Mouse (Mus musculus): Measurements from ENCODE around the gene Car10. TPM values are rescaled to one million over a fixed set of nuclear protein-coding genes. Genes with fewer than 3 reads are reported as not detected.

Car10 gene
- polyA plus RNA-seq, 1 experiment from 2014 or later: 60.5 TPM

- H3K27me3 ChIP-seq (replicated peaks; ENCODE audit: control insufficient read depth, insufficient read depth, low read length): no peaks in the 10 kb centered on the region
- H3K9ac ChIP-seq (ENCODE audit: low read depth, low read length): no peak overlapping the region
- H3K27ac ChIP-seq (ENCODE audit: low read depth, low read length): no peak overlapping the region
- no peak overlapping the region for H3K4me2 ChIP-seq (ENCODE audit: low read length)
- WGBS: 88% methylated on average over 11 of the region's 11 CpGs
- no peaks in the 10 kb centered on the region for H3K36me3 ChIP-seq (ENCODE audit: control insufficient read depth, insufficient read depth, low read length)
- no peaks in the 10 kb centered on the region for H3K4me1 ChIP-seq (ENCODE audit: control insufficient read depth, insufficient read depth, low read depth, low read length)
- no peak overlapping the region for H3K4me3 ChIP-seq (ENCODE audit: low read length)
- ATAC-seq: no peak
- H3K9me3 ChIP-seq (ENCODE audit: control insufficient read depth, low read length): no peaks in the 10 kb centered on the region
These were observed 392.5 kb downstream of the Car10 start for GRCm38 (mm10) chr11:93490211-93490820.

GRCm38 (mm10) chr11:93497896-93498295 lies 400.1 kb downstream of the Car10 start:
- ATAC-seq: no peak
- Histone ChIP-seq H3K4me1 (ENCODE audit: control insufficient read depth, insufficient read depth, low read depth, low read length) (no peaks in the 10 kb centered on the region), H3K27me3 (replicated peaks; ENCODE audit: control insufficient read depth, insufficient read depth, low read length) (no peaks in the 10 kb centered on the region), H3K9me3 (ENCODE audit: control insufficient read depth, low read length) (no peaks in the 10 kb centered on the region), H3K9ac (ENCODE audit: low read depth, low read length) (no peak overlapping the region), H3K27ac (ENCODE audit: low read depth, low read length) (no peak overlapping the region), H3K36me3 (ENCODE audit: control insufficient read depth, insufficient read depth, low read length) (no peaks in the 10 kb centered on the region), H3K4me3 (ENCODE audit: low read length) (no peak overlapping the region), H3K4me2 (ENCODE audit: low read length) (no peak overlapping the region)
- 59% methylated on average over 6 of the region's 6 CpGs for WGBS

GRCm38 (mm10) chr11:93500442-93500841 lies 402.6 kb downstream of the Car10 start:
- H3K27ac ChIP-seq (ENCODE audit: low read depth, low read length): no peak overlapping the region
- ATAC-seq: 0 out of 2 replicates have a peak, but pooled peaks have one; percentile 17

GRCm38 (mm10) chr11:93501671-93502070 lies 403.8 kb downstream of the Car10 start:
- ATAC-seq: no peak
- H3K9me3 ChIP-seq (ENCODE audit: control insufficient read depth, low read length): no peaks in the 10 kb centered on the region
- H3K9ac ChIP-seq (ENCODE audit: low read depth, low read length): no peak overlapping the region
- no peak overlapping the region for H3K27ac ChIP-seq (ENCODE audit: low read depth, low read length)
- no peaks in the 10 kb centered on the region for H3K36me3 ChIP-seq (ENCODE audit: control insufficient read depth, insufficient read depth, low read length)
- H3K27me3 ChIP-seq (replicated peaks; ENCODE audit: control insufficient read depth, insufficient read depth, low read length): no peaks in the 10 kb centered on the region
- H3K4me1 ChIP-seq (ENCODE audit: control insufficient read depth, insufficient read depth, low read depth, low read length): no peaks in the 10 kb centered on the region
- H3K4me3 ChIP-seq (ENCODE audit: low read length): no peak overlapping the region
- no peak overlapping the region for H3K4me2 ChIP-seq (ENCODE audit: low read length)
- 74% methylated on average over 5 of the region's 5 CpGs for WGBS

More at GRCm38 (mm10) chr11:93500442-93500841, 402.6 kb downstream of the Car10 start:
- Histone ChIP-seq H3K9ac (ENCODE audit: low read depth, low read length) (no peak overlapping the region), H3K4me1 (ENCODE audit: control insufficient read depth, insufficient read depth, low read depth, low read length) (no peaks in the 10 kb centered on the region), H3K4me3 (ENCODE audit: low read length) (no peak overlapping the region), H3K36me3 (ENCODE audit: control insufficient read depth, insufficient read depth, low read length) (no peaks in the 10 kb centered on the region), H3K9me3 (ENCODE audit: control insufficient read depth, low read length) (no peaks in the 10 kb centered on the region), H3K4me2 (ENCODE audit: low read length) (no peak overlapping the region), H3K27me3 (replicated peaks; ENCODE audit: control insufficient read depth, insufficient read depth, low read length) (no peaks in the 10 kb centered on the region)
- WGBS: 20% methylated on average over 4 of the region's 4 CpGs

GRCm38 (mm10) chr11:93502864-93503263 lies 405.0 kb downstream of the Car10 start:
- no peak overlapping the region for H3K27ac ChIP-seq (ENCODE audit: low read depth, low read length)
- 80% methylated on average over 3 of the region's 3 CpGs for WGBS
- H3K9me3 ChIP-seq (ENCODE audit: control insufficient read depth, low read length): no peaks in the 10 kb centered on the region
- no peak overlapping the region for H3K9ac ChIP-seq (ENCODE audit: low read depth, low read length)
- no peaks in the 10 kb centered on the region for H3K36me3 ChIP-seq (ENCODE audit: control insufficient read depth, insufficient read depth, low read length)
- H3K4me3 ChIP-seq (ENCODE audit: low read length): no peak overlapping the region
- H3K27me3 ChIP-seq (replicated peaks; ENCODE audit: control insufficient read depth, insufficient read depth, low read length): no peaks in the 10 kb centered on the region
- H3K4me2 ChIP-seq (ENCODE audit: low read length): no peak overlapping the region
- ATAC-seq: no peak
- no peaks in the 10 kb centered on the region for H3K4me1 ChIP-seq (ENCODE audit: control insufficient read depth, insufficient read depth, low read depth, low read length)

GRCm38 (mm10) chr11:93503469-93503868 lies 405.6 kb downstream of the Car10 start:
- H3K36me3 ChIP-seq (ENCODE audit: control insufficient read depth, insufficient read depth, low read length): no peaks in the 10 kb centered on the region
- WGBS: 37% methylated on average over 2 of the region's 2 CpGs
- no peak overlapping the region for H3K4me3 ChIP-seq (ENCODE audit: low read length)
- no peaks in the 10 kb centered on the region for H3K4me1 ChIP-seq (ENCODE audit: control insufficient read depth, insufficient read depth, low read depth, low read length)
- H3K27me3 ChIP-seq (replicated peaks; ENCODE audit: control insufficient read depth, insufficient read depth, low read length): no peaks in the 10 kb centered on the region
- H3K9me3 ChIP-seq (ENCODE audit: control insufficient read depth, low read length): no peaks in the 10 kb centered on the region
- ATAC-seq: no peak
- H3K9ac ChIP-seq (ENCODE audit: low read depth, low read length): no peak overlapping the region
- no peak overlapping the region for H3K4me2 ChIP-seq (ENCODE audit: low read length)
- no peak overlapping the region for H3K27ac ChIP-seq (ENCODE audit: low read depth, low read length)

GRCm38 (mm10) chr11:93509527-93510235 lies 411.9 kb downstream of the Car10 start:
- H3K27ac ChIP-seq (ENCODE audit: low read depth, low read length): no peak overlapping the region
- ATAC-seq: peak; percentile 61
- WGBS: 70% methylated on average over 11 of the region's 11 CpGs
- H3K4me2 ChIP-seq (ENCODE audit: low read length): no peak overlapping the region
- H3K9me3 ChIP-seq (ENCODE audit: control insufficient read depth, low read length): no peaks in the 10 kb centered on the region
- no peaks in the 10 kb centered on the region for H3K4me1 ChIP-seq (ENCODE audit: control insufficient read depth, insufficient read depth, low read depth, low read length)
- H3K27me3 ChIP-seq (replicated peaks; ENCODE audit: control insufficient read depth, insufficient read depth, low read length): no peaks in the 10 kb centered on the region
- no peak overlapping the region for H3K9ac ChIP-seq (ENCODE audit: low read depth, low read length)
- no peaks in the 10 kb centered on the region for H3K36me3 ChIP-seq (ENCODE audit: control insufficient read depth, insufficient read depth, low read length)
- H3K4me3 ChIP-seq (ENCODE audit: low read length): no peak overlapping the region

- no peaks in the 10 kb centered on the region for H3K27me3 ChIP-seq (replicated peaks; ENCODE audit: control insufficient read depth, insufficient read depth, low read length)
- H3K4me2 ChIP-seq (ENCODE audit: low read length): no peak overlapping the region
- H3K36me3 ChIP-seq (ENCODE audit: control insufficient read depth, insufficient read depth, low read length): no peaks in the 10 kb centered on the region
- no peak overlapping the region for H3K27ac ChIP-seq (ENCODE audit: low read depth, low read length)
- peaks cover 2% of the 10 kb centered on the region; the same call in 1 of the 2 replicates for H3K4me1 ChIP-seq (ENCODE audit: control insufficient read depth, insufficient read depth, low read depth, low read length)
- ATAC-seq: no peak
- no peak overlapping the region for H3K9ac ChIP-seq (ENCODE audit: low read depth, low read length)
- no peaks in the 10 kb centered on the region for H3K9me3 ChIP-seq (ENCODE audit: control insufficient read depth, low read length)
- WGBS: 89% methylated on average over 2 of the region's 2 CpGs
- no peak overlapping the region for H3K4me3 ChIP-seq (ENCODE audit: low read length)
These were observed 415.0 kb downstream of the Car10 start for GRCm38 (mm10) chr11:93512843-93513242.

GRCm38 (mm10) chr11:93514396-93514795 lies 416.6 kb downstream of the Car10 start:
- Histone ChIP-seq H3K27ac (ENCODE audit: low read depth, low read length) (no peak overlapping the region), H3K9me3 (ENCODE audit: control insufficient read depth, low read length) (no peaks in the 10 kb centered on the region), H3K36me3 (ENCODE audit: control insufficient read depth, insufficient read depth, low read length) (no peaks in the 10 kb centered on the region), H3K27me3 (replicated peaks; ENCODE audit: control insufficient read depth, insufficient read depth, low read length) (no peaks in the 10 kb centered on the region), H3K9ac (ENCODE audit: low read depth, low read length) (no peak overlapping the region), H3K4me3 (ENCODE audit: low read length) (no peak overlapping the region), H3K4me2 (ENCODE audit: low read length) (no peak overlapping the region), H3K4me1 (ENCODE audit: control insufficient read depth, insufficient read depth, low read depth, low read length) (peaks cover 2% of the 10 kb centered on the region; the same call in 1 of the 2 replicates)
- no peak for ATAC-seq
- 25% methylated on average over 2 of the region's 2 CpGs for WGBS

Data from hindbrain, embryonic 16.5 days (tissue).